Mouse (Mus musculus): ENCODE results near the gene Gm48552.

The Gm48552 gene

DNA sequence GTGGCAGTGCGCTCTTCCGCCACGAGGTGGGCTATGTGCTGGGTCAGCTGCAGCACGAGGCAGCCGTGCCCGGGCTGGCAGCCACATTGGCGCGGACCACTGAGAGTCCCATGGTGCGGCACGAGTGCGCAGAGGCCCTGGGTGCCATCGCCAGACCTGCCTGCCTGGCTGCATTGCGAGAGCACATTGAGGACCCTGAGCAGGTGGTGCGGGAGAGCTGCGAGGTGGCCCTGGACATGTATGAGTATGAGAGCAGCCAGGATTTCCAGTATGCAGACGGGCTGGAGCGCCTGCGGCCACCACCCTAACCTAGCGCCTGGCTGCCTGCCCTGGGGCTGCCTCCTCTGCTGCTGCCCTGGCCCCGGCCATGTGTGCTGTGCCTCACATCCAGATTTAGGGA, 1.1 kb upstream of the Gm48552 start:
- DNase-seq: no peak

DNA sequence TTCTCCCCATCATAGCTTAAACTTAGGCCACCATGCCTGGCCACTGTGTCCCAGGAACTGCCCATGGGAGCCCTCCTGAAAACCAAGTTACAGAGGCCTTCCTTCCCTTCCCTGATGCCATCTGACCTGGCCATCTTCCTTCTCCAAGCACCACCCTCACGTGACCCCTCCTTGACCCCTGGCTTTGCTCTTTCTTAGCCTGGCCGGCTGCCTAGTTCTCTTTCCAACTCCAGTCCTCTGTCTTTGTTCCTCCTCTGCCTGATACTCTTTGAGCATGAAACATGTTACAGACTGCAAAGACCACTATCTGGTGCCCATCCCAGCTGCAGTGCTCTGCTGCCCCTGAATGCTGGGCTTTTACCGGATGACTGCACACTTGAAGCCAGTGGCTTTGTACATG, 568 bp downstream of the Gm48552 start:
- peak in 1 of 2 experiments; percentile 50 for DNase-seq

DNA sequence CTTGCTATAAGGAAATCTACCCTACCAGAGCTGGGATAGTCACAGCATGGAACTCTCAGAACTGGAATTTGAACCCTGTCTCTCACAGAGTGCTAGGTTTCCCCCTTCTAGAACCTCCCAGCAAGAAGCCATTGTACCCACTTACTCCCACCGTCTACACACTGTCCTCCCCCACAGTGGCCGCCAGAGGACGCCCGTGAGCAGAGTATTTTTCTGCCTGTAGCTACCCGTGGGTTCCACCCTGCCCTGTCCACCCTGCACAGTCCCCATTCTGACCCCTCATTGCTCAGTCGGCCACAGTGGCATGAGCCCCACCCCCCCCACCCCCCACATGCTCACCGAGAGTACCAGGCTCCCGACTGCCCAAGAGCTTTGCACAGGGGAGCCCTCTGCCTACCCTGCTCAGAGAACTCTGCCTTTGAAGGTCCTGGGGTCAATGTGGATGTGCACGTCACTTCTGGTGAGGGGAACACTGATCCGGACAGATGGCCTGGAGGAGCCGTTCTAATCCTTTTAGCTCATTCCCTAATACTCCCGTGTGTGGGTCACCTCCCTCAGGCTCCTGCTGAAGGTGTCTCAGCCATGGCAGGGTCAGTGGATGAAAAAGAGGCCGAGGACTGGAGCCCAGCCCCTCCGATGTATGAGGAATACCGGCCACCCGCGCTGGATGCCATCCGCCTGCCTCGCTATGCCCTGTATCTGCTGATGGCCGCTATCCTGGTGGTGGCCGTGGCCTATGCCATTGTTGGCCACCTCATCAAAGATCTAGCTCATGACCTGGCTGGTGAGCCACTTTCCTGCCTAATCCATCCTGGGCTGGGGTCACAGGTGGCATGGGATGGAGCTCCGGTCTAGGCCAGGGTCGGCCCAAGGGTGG, 1.2 kb downstream of the Gm48552 start:
- peak; percentile 74 to 77 for DNase-seq

DNA sequence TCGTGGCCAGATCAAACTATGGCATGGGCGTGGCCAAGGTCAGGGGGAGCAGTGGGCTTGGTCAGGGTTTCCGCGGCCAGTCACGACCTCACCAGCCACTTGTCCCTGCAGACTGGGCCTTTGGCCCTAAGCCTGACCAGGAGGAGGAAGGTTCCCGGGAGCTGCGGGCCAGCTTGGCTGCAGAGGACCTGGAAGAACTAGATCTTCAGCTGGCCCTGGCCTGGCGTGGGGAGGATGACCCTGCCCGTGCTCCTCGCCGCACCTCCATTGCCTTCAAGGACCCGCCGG, 1.8 kb downstream of the Gm48552 start:
- DNase-seq: peak in 1 of 2 experiments; percentile 8

DNA sequence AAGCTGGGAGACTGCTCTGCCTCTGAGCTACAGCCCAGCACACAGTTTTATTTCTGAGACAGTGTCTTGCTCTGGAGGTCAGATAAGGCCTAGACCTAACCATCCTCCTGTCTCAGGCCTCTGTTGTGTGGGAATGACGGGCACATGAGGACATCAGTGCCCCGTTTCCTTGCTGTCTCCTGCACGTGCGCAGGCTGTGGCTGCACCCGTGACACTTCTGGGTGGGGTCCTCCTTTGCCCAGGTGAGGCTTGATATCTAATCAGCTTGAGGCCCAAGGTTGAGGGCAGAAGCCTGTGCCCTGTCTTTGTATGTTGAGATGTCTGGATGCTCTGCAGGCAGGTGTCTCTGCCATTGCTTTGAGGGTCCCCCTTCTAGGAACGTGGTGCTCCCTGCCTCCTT, 3.5 kb downstream of the Gm48552 start:
- no peak for DNase-seq

DNA sequence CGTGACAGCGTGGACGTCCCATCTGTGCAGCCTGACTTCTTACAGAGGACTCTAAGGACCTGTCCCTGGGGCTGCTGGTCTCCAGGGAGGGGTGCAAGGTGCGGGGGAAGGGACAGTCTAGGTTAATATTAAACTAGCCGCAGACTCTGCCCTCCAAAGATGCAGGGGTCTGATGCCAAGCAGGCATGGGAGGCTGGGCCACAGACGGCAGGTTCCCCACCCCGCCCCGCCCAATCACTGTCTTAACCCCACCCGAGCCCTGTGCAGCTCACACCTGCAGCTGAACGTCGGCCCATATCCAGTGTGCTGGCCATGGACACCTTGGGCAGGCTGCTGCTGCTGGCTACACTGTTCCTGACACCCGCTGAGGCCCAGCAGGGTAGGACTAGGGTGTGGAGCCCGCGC, 4.0 kb downstream of the Gm48552 start, which contains the start of gene Smim24:
Gene Smim24, plus strand, starts transcription at position 271 of the 405 bp plus-strand sequence.
- DNase-seq: no peak

DNA sequence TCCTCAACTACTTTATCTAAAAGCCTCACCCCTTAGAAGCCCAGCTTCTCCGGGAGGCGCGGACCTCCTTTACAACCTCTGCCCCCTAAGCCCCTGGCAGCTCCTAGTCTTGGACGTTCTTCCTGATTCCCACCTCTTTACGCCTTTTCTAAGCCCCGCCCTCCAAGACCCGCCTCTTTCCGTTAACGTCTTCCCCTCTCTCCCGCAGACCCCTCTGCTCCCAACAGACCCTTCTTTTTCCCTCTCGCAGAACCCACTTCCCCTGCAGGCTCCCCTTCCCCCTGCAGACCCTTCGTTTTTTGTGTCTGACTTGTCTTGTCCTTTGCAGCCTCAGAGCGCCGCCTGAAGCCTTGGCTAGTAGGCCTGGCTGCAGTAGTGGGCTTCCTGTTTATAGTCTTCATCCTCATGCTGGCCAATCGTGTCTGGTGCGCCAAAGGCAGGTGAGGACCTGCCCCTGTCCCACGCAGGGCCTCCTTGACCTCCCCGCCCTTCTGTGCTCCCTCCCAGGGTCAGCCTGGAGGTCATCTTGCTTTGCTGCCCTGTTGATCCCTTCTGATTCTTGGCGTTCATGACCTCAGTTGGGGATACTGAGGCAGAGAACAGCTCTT, 4.8 kb downstream of the Gm48552 start:
- DNase-seq: no peak

DNA sequence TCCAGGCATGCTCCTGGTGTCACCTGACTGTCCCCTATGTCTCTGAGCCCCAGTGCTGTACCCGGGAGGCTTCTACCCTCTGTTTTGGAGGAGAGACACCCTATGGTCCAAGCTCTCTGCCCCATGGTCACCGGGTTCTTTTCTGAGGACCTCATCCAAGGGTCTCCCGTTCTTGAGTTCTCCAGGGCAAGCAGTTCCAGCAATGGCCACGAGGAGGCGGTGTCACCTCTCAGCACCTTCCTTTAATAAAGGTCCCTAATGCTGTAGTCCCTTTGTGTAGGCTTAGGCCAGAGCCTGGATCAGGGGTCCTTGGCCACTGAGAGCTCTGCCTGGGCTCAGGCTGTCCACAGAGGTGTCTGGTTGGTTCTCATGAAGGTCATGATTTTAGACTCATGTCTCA, 6.3 kb downstream of the Gm48552 start:
- DNase-seq: peak in 1 of 2 experiments; percentile 71

DNA sequence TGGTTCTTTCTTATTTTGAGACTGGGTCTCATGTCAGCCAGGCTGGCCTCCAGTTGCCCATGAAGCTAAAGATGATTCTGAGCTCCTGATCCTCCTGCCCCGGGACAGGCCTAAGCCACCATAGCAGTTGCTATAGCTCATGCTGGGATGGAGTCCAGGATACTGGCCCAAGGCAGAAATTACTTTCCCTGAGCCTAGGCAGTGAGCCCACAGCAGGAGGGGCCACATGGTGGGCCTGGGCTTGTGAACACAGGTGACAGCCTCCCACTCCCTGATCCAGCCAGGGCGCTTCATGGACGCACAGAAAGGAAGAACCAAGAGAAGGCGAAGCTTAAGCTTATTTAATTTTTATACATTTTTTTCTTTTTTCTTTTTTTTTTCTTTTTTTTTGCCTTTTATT, 7.1 kb downstream of the Gm48552 start:
- DNase-seq: no peak

DNA sequence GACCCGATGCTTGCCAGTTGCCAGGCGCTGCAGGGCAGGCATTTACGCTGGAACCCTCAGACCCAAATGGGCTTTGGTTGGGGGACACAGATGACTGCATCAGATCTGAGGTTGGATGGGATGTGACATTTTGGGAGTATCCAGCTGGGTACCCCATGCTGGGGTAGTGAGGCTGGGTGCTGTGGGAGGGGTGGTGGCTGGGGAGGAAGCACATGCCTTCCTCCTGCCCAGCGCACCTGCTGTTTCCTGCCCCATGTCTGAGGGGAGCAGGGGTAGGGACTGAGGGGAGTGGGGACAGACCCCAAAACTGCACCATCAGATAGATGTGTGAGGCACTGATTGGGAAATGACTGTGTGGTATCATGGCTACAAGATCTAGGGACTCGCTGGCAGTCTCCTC, 7.9 kb downstream of the Gm48552 start:
- DNase-seq: no peak

DNA sequence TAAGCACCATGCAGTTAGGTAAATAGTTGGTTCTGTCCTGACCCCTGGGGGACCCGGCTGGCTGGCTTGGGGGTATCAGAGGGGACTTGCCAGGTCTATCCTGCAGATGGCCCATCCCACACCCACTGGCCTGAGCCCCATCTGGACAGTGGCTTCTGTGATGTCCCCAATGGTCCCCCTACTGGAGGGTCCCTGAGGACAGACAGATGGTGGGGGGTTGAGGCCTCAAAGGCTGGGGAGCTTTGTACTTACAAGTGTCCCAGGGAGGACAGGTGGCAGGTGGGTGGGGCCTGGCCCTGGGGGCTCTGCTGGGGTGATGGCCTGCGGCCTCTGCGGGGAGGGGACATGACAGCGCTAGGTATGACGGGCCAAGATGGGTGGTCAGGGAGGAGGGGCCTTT, 10.5 kb downstream of the Gm48552 start:
- DNase-seq: no peak

DNA sequence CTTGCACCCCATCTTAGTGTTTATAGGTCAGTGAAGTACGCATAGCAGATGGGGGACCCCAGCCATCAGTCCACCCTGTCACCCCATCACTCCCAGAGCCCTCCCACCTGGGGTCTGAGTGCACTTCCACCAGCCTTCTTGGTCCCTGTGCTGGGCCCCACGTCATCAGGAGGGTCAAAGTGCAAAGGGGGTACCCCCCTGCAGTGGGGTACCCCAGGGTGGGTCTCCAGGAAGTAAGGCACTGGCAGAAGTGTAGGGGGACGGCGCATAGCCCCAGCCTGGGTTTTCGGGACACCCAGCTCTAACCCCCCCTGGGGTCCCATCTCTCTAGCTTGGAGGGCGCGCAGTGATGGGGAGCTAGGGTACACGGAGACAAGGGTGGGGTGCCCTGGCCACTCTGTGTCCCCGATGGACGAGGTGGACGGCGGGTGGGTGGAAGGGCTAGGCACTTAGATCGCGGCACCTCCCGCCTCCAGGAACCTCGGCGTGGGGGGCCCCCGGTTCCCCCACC, 11.0 kb downstream of the Gm48552 start:
- DNase-seq: no peak

DNA sequence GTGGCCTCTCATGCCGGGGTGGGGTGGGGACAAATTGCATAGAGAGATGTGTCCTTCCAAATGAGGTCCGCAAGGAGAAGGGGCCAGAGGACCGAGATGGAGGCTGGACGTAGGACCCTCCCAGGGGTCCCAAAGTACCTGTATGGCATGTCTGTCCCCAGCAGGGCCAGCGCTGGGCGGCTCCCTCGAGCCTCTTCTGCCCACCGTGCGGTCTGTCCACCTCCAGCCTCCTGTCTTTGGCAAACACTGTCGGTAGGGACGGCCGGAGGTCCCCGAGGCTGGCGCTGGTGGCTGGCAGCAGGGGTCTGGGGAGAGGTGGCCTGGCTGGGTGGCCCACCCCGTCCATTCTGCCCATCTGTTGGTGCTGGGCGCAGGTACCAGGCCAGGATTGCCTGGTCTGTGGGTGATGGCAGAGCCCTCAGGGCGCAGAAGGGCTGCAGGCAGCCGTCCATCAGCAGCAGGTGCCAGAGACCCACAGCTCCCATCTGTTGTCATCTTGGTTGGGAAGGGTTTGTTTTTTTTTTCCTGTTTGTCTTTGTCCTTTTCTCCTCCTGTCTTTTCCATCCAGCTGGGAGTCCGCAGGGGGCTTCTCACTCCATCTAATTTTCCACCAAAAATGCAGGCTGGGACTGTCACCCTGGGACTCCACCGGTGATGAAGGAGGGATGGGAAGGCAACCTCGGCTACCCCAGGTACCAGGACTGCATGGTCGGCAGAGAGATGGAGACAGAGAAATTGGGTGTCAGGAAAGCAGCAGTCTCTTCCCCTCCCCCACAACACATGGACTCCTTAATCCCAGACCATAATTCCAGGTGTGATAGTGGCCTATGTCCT, 11.8 kb downstream of the Gm48552 start:
- DNase-seq: no peak

DNA sequence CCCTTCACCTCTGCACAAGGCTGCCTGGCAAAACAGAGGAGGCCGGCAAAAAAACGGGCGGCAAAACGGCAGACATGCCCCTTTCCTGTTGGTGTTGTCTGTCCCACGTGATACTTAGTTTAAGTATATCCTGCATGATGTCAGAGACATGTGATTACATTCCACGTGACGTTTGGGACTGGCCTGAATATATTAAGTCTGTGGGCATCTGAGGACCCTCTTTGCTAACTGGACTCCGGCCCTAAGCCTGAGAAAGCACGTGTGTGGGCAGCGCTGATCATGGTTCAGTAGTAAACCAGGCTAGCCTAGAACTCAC, 12.4 kb downstream of the Gm48552 start:
- DNase-seq: no peak

DNA sequence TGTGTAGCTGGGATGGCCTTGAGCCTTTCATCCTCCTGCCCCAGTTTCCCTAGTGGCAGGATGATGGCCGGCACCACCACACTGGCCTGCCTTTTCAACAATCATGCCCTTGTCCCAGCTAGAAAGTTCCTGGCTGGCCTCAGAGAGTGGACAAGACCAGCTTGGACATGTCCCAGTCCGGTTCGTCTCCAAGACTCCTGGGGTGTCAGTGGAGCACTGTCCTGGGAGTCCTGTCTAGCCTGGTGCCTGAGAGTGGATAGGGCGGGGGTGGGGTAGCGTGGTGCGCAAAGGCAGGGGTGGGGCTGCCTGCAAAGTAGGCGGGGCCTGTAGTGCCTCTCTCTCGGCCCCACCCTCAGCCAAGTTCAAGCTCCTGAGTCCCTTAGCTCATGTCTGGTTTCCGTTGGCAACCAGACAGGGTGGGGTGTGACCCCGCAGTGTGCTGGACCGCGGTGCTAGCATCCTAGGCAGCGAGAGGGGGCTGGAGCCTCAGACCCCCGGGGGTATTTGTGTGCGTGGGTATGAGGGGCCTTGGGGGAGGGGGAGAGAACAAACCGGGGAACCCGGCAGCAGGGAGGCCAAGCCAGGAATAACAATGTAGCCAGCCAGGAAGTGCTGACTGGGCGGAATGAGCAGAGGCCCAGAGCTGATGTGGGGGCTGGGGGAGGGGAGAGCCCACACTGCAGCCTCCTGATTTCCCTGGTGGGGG, 12.9 kb downstream of the Gm48552 start:
- peak; percentile 82 to 88 for DNase-seq

DNA sequence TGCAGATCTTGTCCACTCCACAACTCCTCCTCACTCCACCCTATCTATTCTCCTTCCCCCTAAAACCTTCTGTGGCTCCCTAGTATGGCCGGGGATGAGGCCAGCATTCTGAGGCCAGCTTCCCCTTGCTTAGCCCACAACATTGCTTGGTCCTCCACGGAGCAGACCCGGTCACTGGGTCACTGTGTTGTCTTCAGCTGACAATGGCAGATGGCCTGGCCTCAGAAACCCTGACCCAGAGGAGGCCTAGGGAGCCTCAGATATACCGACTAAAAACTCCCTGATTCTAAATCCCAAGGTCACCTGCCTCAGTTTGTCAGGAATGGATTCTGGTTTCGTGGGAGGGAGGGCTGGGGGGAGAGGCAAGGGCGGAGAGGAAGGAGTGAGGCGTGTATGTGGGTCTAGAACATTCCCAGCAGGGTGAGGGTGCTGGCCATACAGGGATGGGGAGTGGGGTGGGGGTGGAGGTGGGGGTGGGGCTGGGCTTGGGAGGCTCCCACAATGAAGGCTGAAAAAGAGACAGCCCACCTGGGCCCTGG, 13.5 kb downstream of the Gm48552 start:
- no peak for DNase-seq

DNA sequence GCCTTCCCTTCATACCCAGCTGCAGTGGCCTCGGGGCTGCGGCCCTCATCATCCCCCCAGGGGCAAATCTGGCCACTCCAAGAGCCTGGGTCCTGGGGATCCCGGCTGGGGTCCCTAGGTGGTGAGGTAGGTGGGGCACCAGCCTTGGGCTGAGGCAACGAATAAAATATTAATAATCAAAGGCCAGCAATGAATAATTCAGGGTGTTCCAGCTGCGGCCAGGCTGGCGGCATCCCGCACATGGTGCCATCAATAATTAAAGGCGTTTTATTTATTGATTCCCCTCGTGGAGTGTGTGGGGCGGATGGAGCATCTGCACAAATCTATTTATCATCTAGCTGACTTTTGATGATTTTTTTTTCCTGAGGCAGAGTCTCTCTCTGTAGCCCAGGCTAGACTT, 14.7 kb downstream of the Gm48552 start:
- no peak for DNase-seq

DNA sequence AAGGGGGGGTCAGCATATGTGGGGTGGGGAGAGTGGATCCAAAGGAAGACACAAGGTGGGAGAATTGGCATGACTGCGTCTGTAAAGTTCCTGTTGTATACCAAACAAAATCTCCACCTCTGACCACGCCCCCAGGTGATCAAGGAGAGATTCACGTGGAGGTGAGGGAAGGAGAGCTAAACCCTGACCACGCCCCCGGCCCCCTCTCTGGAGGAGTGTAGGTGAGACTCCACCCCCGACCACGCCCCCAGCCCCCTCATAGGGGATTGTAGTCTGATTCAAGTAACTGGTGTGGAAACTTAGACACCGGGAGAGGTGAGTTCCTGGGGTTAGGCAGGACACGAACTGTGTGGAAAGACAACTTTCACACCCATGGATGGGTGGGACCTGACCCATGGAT, 15.3 kb downstream of the Gm48552 start:
- DNase-seq: no peak

DNA sequence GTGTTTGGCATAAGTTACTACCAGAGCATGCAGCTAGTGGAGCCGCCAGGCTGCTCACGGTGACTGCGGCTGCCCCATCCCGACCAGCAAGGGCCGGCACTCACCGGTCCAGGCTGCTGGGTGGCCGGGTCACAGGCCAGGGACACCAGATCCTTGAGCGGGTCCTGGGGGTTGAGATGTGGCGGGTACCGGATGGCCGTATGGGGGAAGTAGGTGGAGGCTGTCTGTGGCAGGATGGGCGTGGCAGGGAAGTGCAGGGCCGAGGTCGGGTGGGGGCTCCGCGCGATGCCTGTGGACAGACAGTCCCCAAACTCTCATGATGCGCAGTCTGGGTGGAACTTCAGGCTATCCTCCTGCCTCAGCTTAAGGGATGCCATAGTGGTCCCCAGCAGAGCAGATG, 15.9 kb downstream of the Gm48552 start:
- peak; percentile 73 to 75 for DNase-seq

DNA sequence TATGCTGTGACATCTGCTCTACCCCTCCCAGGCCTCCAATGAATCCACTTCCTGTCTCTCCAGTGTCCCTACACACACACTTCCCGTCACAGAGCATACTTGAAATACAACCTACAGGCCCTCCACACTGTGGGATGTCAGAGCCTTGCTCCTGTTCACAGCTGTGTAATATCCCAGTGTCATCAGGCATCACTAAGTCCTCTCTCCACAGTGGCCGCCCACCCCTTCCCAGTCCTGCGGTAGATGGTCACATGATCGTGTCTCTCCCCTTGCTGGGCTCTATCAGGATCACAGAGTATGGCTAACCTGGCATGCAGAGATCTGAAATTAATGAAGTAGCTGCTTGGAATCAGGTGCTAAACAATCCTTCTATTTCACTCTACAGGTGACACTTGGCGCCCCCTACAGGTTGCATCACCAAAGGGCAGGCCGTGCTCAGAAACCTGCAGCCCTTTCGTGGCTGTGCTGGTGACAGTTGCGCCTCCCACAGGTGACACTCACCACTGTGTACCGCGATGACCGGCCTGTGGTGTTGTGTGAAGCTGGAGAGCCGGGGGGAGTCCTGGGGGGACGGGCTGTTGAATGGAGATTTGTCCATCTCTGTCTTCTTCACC, 16.9 kb downstream of the Gm48552 start:
- DNase-seq: peak in 1 of 2 experiments; percentile 74

DNA sequence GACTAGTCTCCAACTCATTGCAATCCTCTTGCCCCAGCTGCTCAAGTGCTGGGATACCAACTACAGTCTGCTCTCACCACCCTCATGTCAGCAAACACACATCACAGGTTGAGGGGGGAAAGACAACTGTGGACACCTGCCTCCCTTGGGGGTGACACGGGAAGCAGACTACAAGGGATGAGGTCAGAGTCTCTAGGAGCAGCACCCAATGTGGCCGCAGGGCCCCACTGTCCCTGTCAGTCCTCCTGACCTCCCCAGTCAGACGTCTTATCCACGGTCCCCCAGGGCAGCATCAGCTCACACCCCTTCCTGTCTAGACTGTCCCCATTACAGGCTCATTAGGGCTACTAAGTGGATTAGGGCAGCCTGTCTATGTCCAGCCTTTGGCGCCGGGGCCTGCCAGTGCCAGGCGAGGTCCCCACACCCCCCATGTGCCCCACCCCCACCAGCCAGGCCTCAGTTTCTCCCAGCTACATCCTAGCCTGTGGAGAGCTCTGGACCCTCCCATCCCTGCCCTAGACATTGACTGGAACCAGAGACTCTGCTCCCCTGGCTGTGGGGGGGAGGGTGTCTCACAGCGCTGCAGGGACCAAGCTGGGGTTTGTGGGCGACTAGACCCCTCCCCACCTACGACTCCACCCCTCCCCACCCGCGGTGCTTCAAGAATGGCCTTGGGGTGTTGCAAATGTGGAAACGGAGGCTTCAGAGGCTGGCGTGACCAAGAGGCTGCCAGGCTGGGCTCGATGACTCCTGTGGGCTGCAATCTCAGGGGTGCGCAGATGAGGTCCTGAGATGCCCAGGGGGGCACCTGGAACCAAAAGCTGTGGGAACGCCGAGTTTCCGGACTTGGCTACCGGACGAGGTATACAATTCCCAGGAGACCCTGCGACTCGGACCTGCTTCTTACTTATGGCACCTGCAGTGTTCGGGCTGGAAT, 18.0 kb downstream of the Gm48552 start:
- no peak for DNase-seq

All from lung, adult 18-20 months (tissue).